Mouse (Mus musculus) left cerebral cortex, adult 8-10 months (tissue): ENCODE results near the gene Cdh22. TPM values are rescaled to one million over a fixed set of nuclear protein-coding genes. Genes with fewer than 3 reads are reported as not detected.

Source experiments
- DNase-seq, 2 experiments: peaks; one replicate each; pipeline ENCODE4 v3.0.0; 2022; ENCODE audit warnings: low spot score in 2 of 2
- total RNA-seq, 4 experiments: library from RNA; stranded (reverse); gene quantifications; 2 replicates each; pipeline ENCODE4 v1.2.4; 2022

Gene Cdh22
- total RNA-seq, 4 experiments from 2014 or later: 43.7 to 47.2 (median 44.4) TPM

GRCm38 (mm10) chr2:165158317-165158716 lies 76.3 kb downstream of the Cdh22 start:
- no peak for DNase-seq

GRCm38 (mm10) chr2:165157900-165158299 lies 76.8 kb downstream of the Cdh22 start:
- no peak for DNase-seq

- DNase-seq: peak; percentile 47 to 76
These were observed 81.6 kb downstream of the Cdh22 start for GRCm38 (mm10) chr2:165153006-165153405.

GRCm38 (mm10) chr2:165149741-165150140 lies 84.9 kb downstream of the Cdh22 start:
- no peak for DNase-seq

- no peak for DNase-seq
These were observed 88.8 kb downstream of the Cdh22 start for GRCm38 (mm10) chr2:165145821-165146220.

- DNase-seq: no peak
These were observed 91.2 kb downstream of the Cdh22 start for GRCm38 (mm10) chr2:165143487-165143886.

- no peak for DNase-seq
These were observed 98.6 kb downstream of the Cdh22 start for GRCm38 (mm10) chr2:165136049-165136448.

GRCm38 (mm10) chr2:165133566-165133965 lies 101.1 kb downstream of the Cdh22 start:
- no peak for DNase-seq

GRCm38 (mm10) chr2:165131428-165131827 lies 103.2 kb downstream of the Cdh22 start:
- DNase-seq: no peak

- DNase-seq: no peak
These were observed 105.5 kb downstream of the Cdh22 start for GRCm38 (mm10) chr2:165129189-165129588.

- no peak for DNase-seq
These were observed 107.6 kb downstream of the Cdh22 start for GRCm38 (mm10) chr2:165126896-165127562.

- peak in 1 of 2 experiments; percentile 42 for DNase-seq
These were observed 113.3 kb downstream of the Cdh22 start for GRCm38 (mm10) chr2:165121206-165121840.

GRCm38 (mm10) chr2:165120765-165121164 lies 113.9 kb downstream of the Cdh22 start:
- no peak for DNase-seq

- no peak for DNase-seq
These were observed 120.9 kb downstream of the Cdh22 start for GRCm38 (mm10) chr2:165113733-165114132.

GRCm38 (mm10) chr2:165112149-165112548 lies 122.5 kb downstream of the Cdh22 start:
- peak in 1 of 2 experiments; percentile 59 for DNase-seq

- no peak for DNase-seq
These were observed 128.1 kb downstream of the Cdh22 start for GRCm38 (mm10) chr2:165106585-165106984.

- peak in 1 of 2 experiments; percentile 53 for DNase-seq
These were observed 129.1 kb downstream of the Cdh22 start for GRCm38 (mm10) chr2:165105513-165106079.

GRCm38 (mm10) chr2:165102920-165103319 lies 131.7 kb downstream of the Cdh22 start:
- DNase-seq: no peak

GRCm38 (mm10) chr2:165100749-165101148 lies 133.9 kb downstream of the Cdh22 start:
- DNase-seq: no peak

GRCm38 (mm10) chr2:165098861-165099260 lies 135.8 kb downstream of the Cdh22 start:
- no peak for DNase-seq

GRCm38 (mm10) chr2:165096367-165096766 lies 138.3 kb downstream of the Cdh22 start:
- no peak for DNase-seq

- no peak for DNase-seq
These were observed 142.3 kb downstream of the Cdh22 start for GRCm38 (mm10) chr2:165092393-165092792.
